Mouse (Mus musculus) ES-E14 (cell line): Measurements from ENCODE around the gene Aldh3a1.

ENCODE experiments used
- CHD2 ChIP-seq: IDR thresholded peaks from 2 replicates; pipeline ENCODE4 v1.6.1; 2014; ENCODE audit warnings: mild to moderate bottlenecking, low read depth, low read length, inconsistent platforms
- ZNF384 ChIP-seq: IDR thresholded peaks from 2 replicates; pipeline ENCODE4 v1.6.1; 2012; ENCODE audit warnings: low read depth, low read length, inconsistent platforms

DNA sequence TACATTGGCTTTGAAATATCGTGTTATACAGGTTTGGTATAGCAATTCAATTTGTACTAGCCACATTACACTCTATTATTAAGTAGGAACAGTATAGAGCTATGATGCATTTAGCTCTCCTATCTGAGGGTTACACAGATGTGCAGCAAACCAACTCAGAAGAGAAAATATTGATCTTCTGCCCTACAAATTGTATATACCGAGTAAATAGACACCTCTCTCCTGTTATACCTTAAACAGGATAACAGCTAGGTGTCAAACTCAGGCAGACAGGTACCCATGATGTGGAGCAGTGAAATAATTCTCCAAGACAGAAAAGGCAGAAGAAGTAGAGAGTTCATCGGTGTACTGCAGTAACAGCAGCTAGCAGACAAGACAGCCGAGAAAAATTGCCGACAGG is 31.6 kb upstream of the Aldh3a1 start:
- TF ChIP-seq CHD2 = no peak
- TF ChIP-seq ZNF384 = no peak
